Mouse (Mus musculus): ENCODE results near the gene 1520401A03Rik.

GRCm38 (mm10) chr17:23660876-23661200 is 61.7 kb downstream of the 1520401A03Rik start:
- TF ChIP-seq CTCF (IDR thresholded peaks at IDR 0.05; ENCODE audit: low read depth) (no peak), EP300 (optimal IDR thresholded peaks at IDR 0.05) (no peak)
